Mouse (Mus musculus) hindbrain, embryonic 10.5 days (tissue): Measurements from ENCODE around the gene Comp. TPM values are rescaled to one million over a fixed set of nuclear protein-coding genes. Genes with fewer than 3 reads are reported as not detected.
A peak's percentile ranks its signal among the peaks of the same experiment; 100 is the strongest.

Source experiments
- DNase-seq: peaks from one replicate; pipeline ENCODE4 v3.0.0-alpha.2; 2017; ENCODE audit warnings: low spot score
- H3K27ac ChIP-seq: fragments of 300-500 bp; sonication (generic); 2 replicates; pipeline ENCODE4 v1.5.1; 2016; ENCODE audit warnings: mild to moderate bottlenecking, moderate library complexity
- H3K27me3 ChIP-seq: fragments of 300-500 bp; sonication (generic); 2 replicates; pipeline ENCODE4 v1.6.1; 2016; ENCODE audit warnings: mild to moderate bottlenecking; ENCODE audit not compliant: poor library complexity, insufficient read depth, severe bottlenecking
- H3K36me3 ChIP-seq: fragments of 300-500 bp; sonication (generic); 2 replicates; pipeline ENCODE4 v1.6.1; 2016; ENCODE audit warnings: mild to moderate bottlenecking, moderate library complexity
- H3K4me1 ChIP-seq: fragments of 300-500 bp; sonication (generic); replicated peaks from 2 replicates; pipeline ENCODE4 v1.6.1; 2016; ENCODE audit warnings: mild to moderate bottlenecking
- H3K4me3 ChIP-seq: fragments of 300-500 bp; sonication (generic); 2 replicates; pipeline ENCODE4 v1.5.1; 2016; ENCODE audit warnings: mild to moderate bottlenecking, moderate library complexity
- H3K9me3 ChIP-seq: fragments of 300-500 bp; sonication (generic); 2 replicates; pipeline ENCODE4 v1.6.1; 2016; ENCODE audit warnings: mild to moderate bottlenecking, moderate library complexity
- WGBS: fragments of 180-500 bp; shearing (Covaris S2); methylation state at CpG from one replicate; pipeline ENCODE4 v1.1.7; 2016; 5-methylcytosine and 5-hydroxymethylcytosine counted together
- polyA plus RNA-seq: library from polyadenylated mRNA; unstranded; fragments of >200 nt; fragmentation: Nextera tagmentation; extraction: Ambion mirVana; gene quantifications from 2 replicates; pipeline ENCODE4 v1.2.1, GENCODE M21; 2016

Gene Comp
- polyA plus RNA-seq, 1 experiment from 2014 or later, result 0.38 TPM

DNA sequence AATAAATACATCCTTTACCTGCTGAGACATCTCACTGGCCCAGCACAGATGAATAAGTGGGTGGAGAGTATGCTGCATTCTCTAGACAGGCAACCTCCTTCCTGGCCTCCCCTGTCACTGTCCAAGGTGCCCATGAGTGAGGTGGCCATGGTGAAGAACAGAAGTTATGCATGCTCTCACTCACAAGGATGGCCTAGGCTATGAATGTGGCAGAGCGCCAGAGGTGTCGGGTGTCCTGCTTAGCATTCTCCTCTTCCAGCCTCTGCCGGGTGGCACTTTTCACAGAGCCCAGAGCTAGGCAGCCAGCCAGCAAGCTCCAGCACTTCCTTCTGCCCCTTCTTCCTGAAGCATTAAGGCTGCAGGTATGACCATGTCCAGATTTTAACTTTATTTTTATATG, 13.9 kb upstream of the Comp start:
- Histone ChIP-seq H3K4me1 (peaks cover 15% of the 10 kb centered on the region), H3K27ac (no peak overlapping the region), H3K9me3 (no peaks in the 10 kb centered on the region), H3K27me3 (peaks cover 17% of the 10 kb centered on the region; the same call in 1 of the 2 replicates), H3K4me3 (no peak overlapping the region), H3K36me3 (no peaks in the 10 kb centered on the region)
- WGBS, result 52% methylated on average over 3 of the region's 3 CpGs
- no peak for DNase-seq

DNA sequence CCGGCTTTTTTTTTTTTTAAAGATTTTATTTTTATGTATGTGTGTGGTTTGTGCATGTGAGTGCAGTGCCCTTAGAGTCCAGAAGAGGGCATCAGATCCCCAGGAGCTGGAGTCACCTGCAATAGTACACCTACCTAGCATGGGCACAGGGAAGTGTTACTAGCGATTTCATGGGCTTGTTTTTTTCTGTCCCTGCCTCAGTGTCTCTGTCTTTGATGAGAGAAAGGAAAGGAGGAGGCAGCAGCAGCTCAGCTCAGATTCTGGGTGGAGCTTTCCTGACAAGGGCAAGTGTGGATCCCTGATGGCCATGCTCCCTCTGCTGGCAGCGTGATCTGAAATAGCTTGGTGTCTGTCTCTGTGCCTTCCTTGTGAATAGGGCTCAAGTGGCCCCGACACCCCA, 12.6 kb upstream of the Comp start:
- peak; percentile 33 for DNase-seq
- no peak overlapping the region for H3K4me3 ChIP-seq
- no peaks in the 10 kb centered on the region for H3K36me3 ChIP-seq
- H3K27ac ChIP-seq, result no peak overlapping the region
- WGBS, result 52% methylated on average over 4 of the region's 4 CpGs
- H3K27me3 ChIP-seq, result peaks cover 21% of the 10 kb centered on the region
- no peaks in the 10 kb centered on the region for H3K9me3 ChIP-seq
- H3K4me1 ChIP-seq, result peaks cover 16% of the 10 kb centered on the region

DNA sequence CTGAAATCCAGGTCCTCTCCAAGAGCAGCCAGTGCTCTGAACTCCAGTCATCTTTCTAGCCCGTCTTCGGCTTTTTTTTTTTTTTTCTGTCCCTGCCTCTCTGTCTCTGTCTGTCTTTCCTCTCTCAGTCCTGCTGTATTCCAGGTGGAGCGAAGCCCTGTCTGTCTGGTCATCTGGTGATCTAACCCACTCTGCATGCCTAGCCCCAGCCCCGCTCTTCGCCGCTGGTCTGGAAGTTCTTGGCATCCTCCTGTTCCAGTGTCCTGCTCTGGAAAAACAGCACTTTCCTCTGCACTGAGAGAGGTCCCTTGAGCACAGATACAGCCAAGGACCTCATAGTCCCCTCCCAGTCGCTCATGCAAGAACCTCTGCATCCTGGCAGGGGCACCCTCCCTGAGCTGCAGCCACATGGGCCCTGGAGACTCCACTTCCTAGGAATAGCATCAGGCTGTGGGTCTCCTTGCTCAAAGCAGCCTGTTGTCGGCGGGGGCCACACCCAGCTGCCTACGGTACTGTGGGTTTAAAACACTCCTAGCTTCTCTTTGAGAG, 11.8 kb upstream of the Comp start:
- H3K9me3 ChIP-seq, result no peaks in the 10 kb centered on the region
- no peak for DNase-seq
- peaks cover 16% of the 10 kb centered on the region for H3K4me1 ChIP-seq
- no peak overlapping the region for H3K27ac ChIP-seq
- peaks cover 28% of the 10 kb centered on the region for H3K27me3 ChIP-seq
- WGBS, result 78% methylated on average over 10 of the region's 10 CpGs
- no peaks in the 10 kb centered on the region for H3K36me3 ChIP-seq
- no peak overlapping the region for H3K4me3 ChIP-seq

- Histone ChIP-seq H3K27me3 (peaks cover 27% of the 10 kb centered on the region), H3K27ac (no peak overlapping the region; the same call in 1 of the 2 replicates), H3K4me3 (no peak overlapping the region), H3K9me3 (no peaks in the 10 kb centered on the region), H3K4me1 (peaks cover 16% of the 10 kb centered on the region), H3K36me3 (no peaks in the 10 kb centered on the region)
- DNase-seq, result peak; percentile 30
- 24% methylated on average over 5 of the region's 5 CpGs for WGBS
Measured at GRCm38 (mm10) chr8:70364066-70364465, 9.3 kb upstream of the Comp start.

GRCm38 (mm10) chr8:70366588-70366987, 6.8 kb upstream of the Comp start:
- peaks cover 47% of the 10 kb centered on the region for H3K27me3 ChIP-seq
- no peaks in the 10 kb centered on the region for H3K36me3 ChIP-seq
- H3K27ac ChIP-seq, result no peak overlapping the region
- no peak overlapping the region for H3K4me3 ChIP-seq
- H3K9me3 ChIP-seq, result no peaks in the 10 kb centered on the region
- peaks cover 16% of the 10 kb centered on the region for H3K4me1 ChIP-seq
- 66% methylated on average over 5 of the region's 5 CpGs for WGBS
- DNase-seq, result no peak

GRCm38 (mm10) chr8:70370476-70370875, 2.9 kb upstream of the Comp start:
- no peaks in the 10 kb centered on the region for H3K9me3 ChIP-seq
- H3K27ac ChIP-seq, result no peak overlapping the region; the same call in 1 of the 2 replicates
- peaks cover 27% of the 10 kb centered on the region for H3K4me1 ChIP-seq
- 78% methylated on average over 7 of the region's 7 CpGs for WGBS
- H3K36me3 ChIP-seq, result no peaks in the 10 kb centered on the region
- no peak overlapping the region for H3K4me3 ChIP-seq
- H3K27me3 ChIP-seq, result peaks cover 77% of the 10 kb centered on the region
- no peak for DNase-seq

GRCm38 (mm10) chr8:70371951-70372350, 1.4 kb upstream of the Comp start:
- Histone ChIP-seq H3K4me3 (no peak overlapping the region), H3K4me1 (peaks cover 39% of the 10 kb centered on the region), H3K9me3 (no peaks in the 10 kb centered on the region), H3K27ac (no peak overlapping the region), H3K36me3 (no peaks in the 10 kb centered on the region), H3K27me3 (peaks cover 81% of the 10 kb centered on the region)
- WGBS, result 34% methylated on average over 6 of the region's 6 CpGs
- DNase-seq, result no peak

DNA sequence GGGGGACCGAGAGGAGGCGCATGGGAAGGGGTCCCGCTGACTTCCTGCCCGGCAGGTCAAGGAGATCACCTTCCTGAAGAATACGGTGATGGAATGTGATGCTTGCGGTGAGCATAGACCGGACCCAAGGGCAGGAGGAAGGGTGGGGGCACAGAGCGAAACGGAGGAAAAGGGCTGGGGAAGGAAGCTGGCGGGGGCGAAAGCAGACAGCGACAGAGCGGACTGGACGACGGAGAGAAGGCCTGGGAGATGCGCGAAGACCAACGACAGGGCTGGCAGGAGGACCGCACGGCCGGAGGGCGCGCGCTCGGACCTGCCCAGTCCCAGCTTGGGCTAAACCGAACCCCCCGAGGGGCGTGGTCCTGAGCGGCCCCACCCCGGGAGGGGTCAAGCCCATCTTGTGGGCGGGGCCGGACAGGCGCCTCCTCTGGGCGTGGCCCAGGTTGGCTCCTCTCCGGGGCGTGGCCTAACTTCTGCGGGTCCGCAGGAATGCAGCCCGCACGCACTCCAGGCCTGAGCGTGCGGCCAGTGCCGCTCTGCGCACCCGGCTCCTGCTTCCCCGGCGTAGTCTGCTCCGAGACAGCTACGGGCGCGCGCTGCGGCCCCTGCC, 1.1 kb downstream of the Comp start:
- Histone ChIP-seq H3K36me3 (no peaks in the 10 kb centered on the region), H3K27me3 (peaks cover 99% of the 10 kb centered on the region), H3K4me1 (peaks cover 39% of the 10 kb centered on the region), H3K4me3 (peak overlapping the region; percentile 47), H3K9me3 (no peaks in the 10 kb centered on the region), H3K27ac (no peak overlapping the region)
- WGBS, result 1% methylated on average over 53 of the region's 53 CpGs
- DNase-seq, result peak; percentile 63

- peaks cover 99% of the 10 kb centered on the region for H3K27me3 ChIP-seq
- H3K9me3 ChIP-seq, result no peaks in the 10 kb centered on the region
- H3K27ac ChIP-seq, result no peak overlapping the region
- H3K4me1 ChIP-seq, result peaks cover 39% of the 10 kb centered on the region
- WGBS, result 6% methylated on average over 35 of the region's 35 CpGs
- peak; percentile 18 for DNase-seq
- H3K36me3 ChIP-seq, result no peaks in the 10 kb centered on the region
- H3K4me3 ChIP-seq, result peak overlapping the region; percentile 47
Measured at GRCm38 (mm10) chr8:70375212-70375859, 2.0 kb downstream of the Comp start.

- WGBS, result 8% methylated on average over 37 of the region's 37 CpGs
- H3K27me3 ChIP-seq, result peaks cover 98% of the 10 kb centered on the region
- peak; percentile 37 for DNase-seq
- H3K4me3 ChIP-seq, result peak overlapping the region; percentile 26; the same call in 1 of the 2 replicates
- H3K36me3 ChIP-seq, result no peaks in the 10 kb centered on the region
- H3K4me1 ChIP-seq, result peaks cover 39% of the 10 kb centered on the region
- H3K9me3 ChIP-seq, result no peaks in the 10 kb centered on the region
- H3K27ac ChIP-seq, result no peak overlapping the region
Measured at GRCm38 (mm10) chr8:70376275-70376741, 3.0 kb downstream of the Comp start.

- no peak overlapping the region for H3K27ac ChIP-seq
- 16% methylated on average over 15 of the region's 15 CpGs for WGBS
- H3K9me3 ChIP-seq, result no peaks in the 10 kb centered on the region
- H3K4me3 ChIP-seq, result no peak overlapping the region
- H3K27me3 ChIP-seq, result peaks cover 98% of the 10 kb centered on the region
- DNase-seq, result peak; percentile 14
- no peaks in the 10 kb centered on the region for H3K36me3 ChIP-seq
- peaks cover 39% of the 10 kb centered on the region for H3K4me1 ChIP-seq
Measured at GRCm38 (mm10) chr8:70377049-70377448, 3.7 kb downstream of the Comp start.

- Histone ChIP-seq H3K4me1 (peaks cover 17% of the 10 kb centered on the region), H3K9me3 (no peaks in the 10 kb centered on the region), H3K4me3 (no peak overlapping the region), H3K27me3 (peaks cover 74% of the 10 kb centered on the region), H3K27ac (no peak overlapping the region), H3K36me3 (peaks cover 6% of the 10 kb centered on the region)
- WGBS, result 88% methylated on average over 12 of the region's 12 CpGs
- DNase-seq, result no peak
Measured at GRCm38 (mm10) chr8:70380069-70380468, 6.7 kb downstream of the Comp start.

GRCm38 (mm10) chr8:70383287-70383686, 9.9 kb downstream of the Comp start:
- DNase-seq, result peak; percentile 61
- WGBS, result 53% methylated on average over 3 of the region's 3 CpGs
- Histone ChIP-seq H3K27me3 (peaks cover 42% of the 10 kb centered on the region), H3K27ac (no peak overlapping the region), H3K9me3 (no peaks in the 10 kb centered on the region), H3K4me3 (no peak overlapping the region), H3K4me1 (peaks cover 18% of the 10 kb centered on the region), H3K36me3 (peaks cover 38% of the 10 kb centered on the region)
